Mouse (Mus musculus): Measurements from ENCODE around the gene Foxe1. TPM values are rescaled to one million over a fixed set of nuclear protein-coding genes. Genes with fewer than 3 reads are reported as not detected.

The Foxe1 gene
- polyA plus RNA-seq, 1 experiment from 2014 or later = 0.07 TPM

GRCm38 (mm10) chr4:46353045-46353444, 9.6 kb downstream of the Foxe1 start:
- 15% methylated on average over 10 of the region's 10 CpGs for WGBS (ENCODE audit: insufficient replicate concordance)
- no peaks in the 10 kb centered on the region for H3K9me3 ChIP-seq (replicated peaks; ENCODE audit: control insufficient read depth, low read length)
- peaks cover 60% of the 10 kb centered on the region for H3K27me3 ChIP-seq (ENCODE audit: control insufficient read depth, insufficient read depth, low read length)
- H3K27ac ChIP-seq (ENCODE audit: low read depth, low read length) = no peak overlapping the region
- no peaks in the 10 kb centered on the region for H3K4me1 ChIP-seq (ENCODE audit: control insufficient read depth, insufficient read depth, low read length)
- ATAC-seq (replicated peaks; ENCODE audit: insufficient number of reproducible peaks, low FRiP score, low TSS enrichment) = no peak
- H3K4me2 ChIP-seq = no peak overlapping the region
- H3K9ac ChIP-seq (ENCODE audit: low read depth, low read length) = no peak overlapping the region
- no peak overlapping the region for H3K4me3 ChIP-seq (ENCODE audit: low read depth, low read length)
- no peaks in the 10 kb centered on the region for H3K36me3 ChIP-seq (ENCODE audit: control insufficient read depth, insufficient read depth, low read length)

GRCm38 (mm10) chr4:46356351-46357133, 13.1 kb downstream of the Foxe1 start:
- ATAC-seq (replicated peaks; ENCODE audit: insufficient number of reproducible peaks, low FRiP score, low TSS enrichment) = no peak
- Histone ChIP-seq H3K9me3 (replicated peaks; ENCODE audit: control insufficient read depth, low read length) (no peaks in the 10 kb centered on the region), H3K27me3 (ENCODE audit: control insufficient read depth, insufficient read depth, low read length) (peaks cover 27% of the 10 kb centered on the region), H3K36me3 (ENCODE audit: control insufficient read depth, insufficient read depth, low read length) (no peaks in the 10 kb centered on the region), H3K4me2 (no peak overlapping the region), H3K27ac (ENCODE audit: low read depth, low read length) (no peak overlapping the region), H3K9ac (ENCODE audit: low read depth, low read length) (no peak overlapping the region), H3K4me3 (ENCODE audit: low read depth, low read length) (no peak overlapping the region), H3K4me1 (ENCODE audit: control insufficient read depth, insufficient read depth, low read length) (no peaks in the 10 kb centered on the region)
- 45% methylated on average over 12 of the region's 12 CpGs for WGBS (ENCODE audit: insufficient replicate concordance)

GRCm38 (mm10) chr4:46359539-46360253, 16.3 kb downstream of the Foxe1 start:
- H3K27me3 ChIP-seq (ENCODE audit: control insufficient read depth, insufficient read depth, low read length) = peaks cover 10% of the 10 kb centered on the region
- WGBS (ENCODE audit: insufficient replicate concordance) = 72% methylated on average over 12 of the region's 12 CpGs

GRCm38 (mm10) chr4:46361258-46361657, 17.8 kb downstream of the Foxe1 start:
- no peak for ATAC-seq (replicated peaks; ENCODE audit: insufficient number of reproducible peaks, low FRiP score, low TSS enrichment)
- H3K9me3 ChIP-seq (replicated peaks; ENCODE audit: control insufficient read depth, low read length) = no peaks in the 10 kb centered on the region
- H3K4me3 ChIP-seq (ENCODE audit: low read depth, low read length) = no peak overlapping the region
- H3K36me3 ChIP-seq (ENCODE audit: control insufficient read depth, insufficient read depth, low read length) = no peaks in the 10 kb centered on the region
- H3K9ac ChIP-seq (ENCODE audit: low read depth, low read length) = no peak overlapping the region
- WGBS (ENCODE audit: insufficient replicate concordance) = 41% methylated on average over 5 of the region's 5 CpGs
- H3K27me3 ChIP-seq (ENCODE audit: control insufficient read depth, insufficient read depth, low read length) = peaks cover 10% of the 10 kb centered on the region
- no peak overlapping the region for H3K27ac ChIP-seq (ENCODE audit: low read depth, low read length)
- H3K4me2 ChIP-seq = no peak overlapping the region
- no peaks in the 10 kb centered on the region for H3K4me1 ChIP-seq (ENCODE audit: control insufficient read depth, insufficient read depth, low read length)

More at GRCm38 (mm10) chr4:46359539-46360253, 16.3 kb downstream of the Foxe1 start:
- no peak overlapping the region for H3K27ac ChIP-seq (ENCODE audit: low read depth, low read length)
- no peaks in the 10 kb centered on the region for H3K9me3 ChIP-seq (replicated peaks; ENCODE audit: control insufficient read depth, low read length)
- no peaks in the 10 kb centered on the region for H3K36me3 ChIP-seq (ENCODE audit: control insufficient read depth, insufficient read depth, low read length)
- H3K4me2 ChIP-seq = no peak overlapping the region
- no peak overlapping the region for H3K9ac ChIP-seq (ENCODE audit: low read depth, low read length)
- ATAC-seq (replicated peaks; ENCODE audit: insufficient number of reproducible peaks, low FRiP score, low TSS enrichment) = no peak
- H3K4me3 ChIP-seq (ENCODE audit: low read depth, low read length) = no peak overlapping the region
- H3K4me1 ChIP-seq (ENCODE audit: control insufficient read depth, insufficient read depth, low read length) = no peaks in the 10 kb centered on the region

- no peak overlapping the region for H3K4me3 ChIP-seq (ENCODE audit: low read depth, low read length)
- no peak overlapping the region for H3K4me2 ChIP-seq
- H3K36me3 ChIP-seq (ENCODE audit: control insufficient read depth, insufficient read depth, low read length) = no peaks in the 10 kb centered on the region
- no peak overlapping the region for H3K27ac ChIP-seq (ENCODE audit: low read depth, low read length)
- peaks cover 4% of the 10 kb centered on the region; the same call in 1 of the 2 replicates for H3K4me1 ChIP-seq (ENCODE audit: control insufficient read depth, insufficient read depth, low read length)
- ATAC-seq (replicated peaks; ENCODE audit: insufficient number of reproducible peaks, low FRiP score, low TSS enrichment) = no peak
- 65% methylated on average over 2 of the region's 2 CpGs for WGBS (ENCODE audit: insufficient replicate concordance)
- H3K9me3 ChIP-seq (replicated peaks; ENCODE audit: control insufficient read depth, low read length) = no peaks in the 10 kb centered on the region
- no peak overlapping the region for H3K9ac ChIP-seq (ENCODE audit: low read depth, low read length)
- H3K27me3 ChIP-seq (ENCODE audit: control insufficient read depth, insufficient read depth, low read length) = peaks cover 18% of the 10 kb centered on the region
Measured at GRCm38 (mm10) chr4:46364360-46364759, 21.0 kb downstream of the Foxe1 start.

- H3K4me1 ChIP-seq (ENCODE audit: control insufficient read depth, insufficient read depth, low read length) = peaks cover 13% of the 10 kb centered on the region
- H3K9ac ChIP-seq (ENCODE audit: low read depth, low read length) = no peak overlapping the region
- 7% methylated on average over 12 of the region's 12 CpGs for WGBS (ENCODE audit: insufficient replicate concordance)
- no peak for ATAC-seq (replicated peaks; ENCODE audit: insufficient number of reproducible peaks, low FRiP score, low TSS enrichment)
- no peak overlapping the region for H3K4me3 ChIP-seq (ENCODE audit: low read depth, low read length)
- peak overlapping the region; percentile 22; the same call in 1 of the 2 replicates for H3K4me2 ChIP-seq
- H3K27ac ChIP-seq (ENCODE audit: low read depth, low read length) = no peak overlapping the region
- H3K36me3 ChIP-seq (ENCODE audit: control insufficient read depth, insufficient read depth, low read length) = no peaks in the 10 kb centered on the region
- H3K9me3 ChIP-seq (replicated peaks; ENCODE audit: control insufficient read depth, low read length) = no peaks in the 10 kb centered on the region
- peaks cover 18% of the 10 kb centered on the region for H3K27me3 ChIP-seq (ENCODE audit: control insufficient read depth, insufficient read depth, low read length)
Measured at GRCm38 (mm10) chr4:46367487-46367959, 24.1 kb downstream of the Foxe1 start.

- peaks cover 18% of the 10 kb centered on the region for H3K27me3 ChIP-seq (ENCODE audit: control insufficient read depth, insufficient read depth, low read length)
- peaks cover 13% of the 10 kb centered on the region for H3K4me1 ChIP-seq (ENCODE audit: control insufficient read depth, insufficient read depth, low read length)
- H3K36me3 ChIP-seq (ENCODE audit: control insufficient read depth, insufficient read depth, low read length) = no peaks in the 10 kb centered on the region
- H3K4me2 ChIP-seq = no peak overlapping the region
- no peak overlapping the region for H3K27ac ChIP-seq (ENCODE audit: low read depth, low read length)
- H3K9ac ChIP-seq (ENCODE audit: low read depth, low read length) = no peak overlapping the region
- no peak overlapping the region for H3K4me3 ChIP-seq (ENCODE audit: low read depth, low read length)
- 66% methylated on average over 4 of the region's 4 CpGs for WGBS (ENCODE audit: insufficient replicate concordance)
- no peak for ATAC-seq (replicated peaks; ENCODE audit: insufficient number of reproducible peaks, low FRiP score, low TSS enrichment)
- no peaks in the 10 kb centered on the region for H3K9me3 ChIP-seq (replicated peaks; ENCODE audit: control insufficient read depth, low read length)
Measured at GRCm38 (mm10) chr4:46369070-46369469, 25.7 kb downstream of the Foxe1 start.

- Histone ChIP-seq H3K36me3 (ENCODE audit: control insufficient read depth, insufficient read depth, low read length) (no peaks in the 10 kb centered on the region), H3K4me1 (ENCODE audit: control insufficient read depth, insufficient read depth, low read length) (peaks cover 13% of the 10 kb centered on the region), H3K9ac (ENCODE audit: low read depth, low read length) (no peak overlapping the region), H3K9me3 (replicated peaks; ENCODE audit: control insufficient read depth, low read length) (no peaks in the 10 kb centered on the region), H3K27ac (ENCODE audit: low read depth, low read length) (no peak overlapping the region), H3K4me3 (ENCODE audit: low read depth, low read length) (no peak overlapping the region), H3K4me2 (peak overlapping the region; percentile 59), H3K27me3 (ENCODE audit: control insufficient read depth, insufficient read depth, low read length) (peaks cover 17% of the 10 kb centered on the region)
- ATAC-seq (replicated peaks; ENCODE audit: insufficient number of reproducible peaks, low FRiP score, low TSS enrichment) = no peak
- WGBS (ENCODE audit: insufficient replicate concordance) = 33% methylated on average over 6 of the region's 6 CpGs
Measured at GRCm38 (mm10) chr4:46370406-46370805, 27.0 kb downstream of the Foxe1 start.
